Mouse (Mus musculus) v-Abl transformed pro-B cells (cell line): ENCODE data around the gene Homer1.

Source experiments
- in situ Hi-C, 2 experiments: fragments of 400-800 bp; cut with MboI; formaldehyde crosslinking; loops; one replicate each; pipeline ENCODE4 v1.15.1; 2025; ENCODE audit not compliant: unreplicated experiment in 2 of 2

The Homer1 gene

GRCm38 (mm10) chr13:93385147-93385546 is 85.7 kb downstream of the Homer1 start:
- in situ Hi-C loops, result no loop called here

GRCm38 (mm10) chr13:93387440-93387839 is 88.0 kb downstream of the Homer1 start:
- in situ Hi-C loops, result no loop called here

- in situ Hi-C loops, result no loop called here
These were observed 89.3 kb downstream of the Homer1 start for GRCm38 (mm10) chr13:93388594-93389241.

- in situ Hi-C loops, result no loop called here
These were observed 89.8 kb downstream of the Homer1 start for GRCm38 (mm10) chr13:93389242-93389625.

GRCm38 (mm10) chr13:93399710-93400216 is 100.3 kb downstream of the Homer1 start:
- in situ Hi-C loops, result no loop called here

- in situ Hi-C loops, result no loop called here
These were observed 102.5 kb downstream of the Homer1 start for GRCm38 (mm10) chr13:93401947-93402346.

- in situ Hi-C loops, result no loop called here
These were observed 107.4 kb downstream of the Homer1 start for GRCm38 (mm10) chr13:93406855-93407254.

- in situ Hi-C loops, result no loop called here
These were observed 110.9 kb downstream of the Homer1 start for GRCm38 (mm10) chr13:93410343-93410742.

GRCm38 (mm10) chr13:93415055-93415454 is 115.6 kb downstream of the Homer1 start:
- in situ Hi-C loops, result no loop called here

GRCm38 (mm10) chr13:93418292-93418691 is 118.9 kb downstream of the Homer1 start:
- in situ Hi-C loops, result no loop called here

GRCm38 (mm10) chr13:93419779-93420178 is 120.3 kb downstream of the Homer1 start:
- in situ Hi-C loops, result no loop called here

GRCm38 (mm10) chr13:93423224-93423623 is 123.8 kb downstream of the Homer1 start:
- in situ Hi-C loops, result no loop called here

- in situ Hi-C loops, result no loop called here
These were observed 128.8 kb downstream of the Homer1 start for GRCm38 (mm10) chr13:93427920-93428876.

GRCm38 (mm10) chr13:93429205-93429604 is 129.8 kb downstream of the Homer1 start:
- in situ Hi-C loops, result no loop called here

GRCm38 (mm10) chr13:93440167-93440566 is 140.7 kb downstream of the Homer1 start:
- in situ Hi-C loops, result no loop called here

GRCm38 (mm10) chr13:93453275-93453674 is 153.8 kb downstream of the Homer1 start:
- in situ Hi-C loops, result no loop called here
